Mouse (Mus musculus) gastrocnemius, adult 2 months (tissue): ENCODE results near the gene Ank3. TPM values are rescaled to one million over a fixed set of nuclear protein-coding genes. Genes with fewer than 3 reads are reported as not detected.
A peak's percentile ranks its signal among the peaks of the same experiment; 100 is the strongest.

Source experiments
- DNase-seq: peaks from one replicate; pipeline ENCODE4 v3.0.0; 2022
- H3K27ac ChIP-seq: fragments of 200-600 bp; 2 replicates; pipeline ENCODE4 v1.8.1; 2022; ENCODE audit warnings: mild to moderate bottlenecking
- H3K4me3 ChIP-seq: fragments of 200-600 bp; 2 replicates; pipeline ENCODE4 v1.8.1; 2022; ENCODE audit warnings: mild to moderate bottlenecking, moderate library complexity
- CTCF ChIP-seq: fragments of 200-600 bp; IDR thresholded peaks from 2 replicates; pipeline ENCODE4 v1.8.1; 2022; ENCODE audit warnings: antibody characterized with exemption, mild to moderate bottlenecking, moderate library complexity
- intact Hi-C: fragments of 180-260 bp; cut with DNase I; formaldehyde crosslinking; loops from one replicate; pipeline ENCODE4 v1.15.1; 2025
- total RNA-seq, 2 experiments: library from RNA; stranded (reverse); gene quantifications; 2 replicates each; pipeline ENCODE4 v1.2.3; 2021

The Ank3 gene
- total RNA-seq, 2 experiments from 2014 or later = 97.9 to 110 TPM

DNA sequence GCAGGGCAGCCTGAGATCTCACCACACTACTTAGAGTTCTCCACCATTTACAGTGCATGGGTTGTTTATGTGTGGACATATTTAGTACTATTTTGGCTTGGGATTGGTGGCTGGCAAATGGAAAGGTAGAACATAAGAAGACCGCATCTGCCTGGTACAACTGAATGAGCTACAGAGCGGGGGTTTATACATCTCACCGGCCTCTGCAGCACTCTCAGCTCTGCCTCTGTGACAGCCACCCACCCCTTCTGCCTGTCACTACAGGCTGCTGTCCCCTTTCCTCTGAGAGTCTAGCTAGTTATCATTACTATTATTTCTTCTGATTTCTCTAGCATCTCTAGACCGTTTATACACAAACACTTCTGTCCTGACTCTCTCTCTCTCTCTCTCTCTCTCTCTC, 325.6 kb downstream of the Ank3 start:
- intact Hi-C loops = no loop called here
- no peak for TF ChIP-seq CTCF

DNA sequence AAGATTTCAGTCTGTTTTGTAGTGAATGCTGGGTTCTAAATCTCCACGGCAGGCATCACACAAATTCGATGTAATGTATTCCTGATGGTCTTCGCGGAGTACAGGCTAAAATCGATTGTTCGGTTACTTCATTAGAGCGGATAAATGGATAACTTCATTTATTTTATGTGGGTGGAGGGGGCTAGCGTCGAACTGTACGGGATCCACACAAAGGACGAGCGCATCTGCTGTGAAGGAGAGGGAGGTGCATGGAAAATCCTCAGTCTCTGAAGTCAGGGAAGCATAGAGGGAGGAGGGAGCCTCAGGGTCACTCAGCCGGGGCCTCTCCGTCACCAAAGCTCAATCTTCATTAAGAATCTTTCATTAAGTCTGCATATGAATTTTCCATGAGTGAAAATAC, 326.5 kb downstream of the Ank3 start:
- TF ChIP-seq CTCF = no peak
- Histone ChIP-seq H3K27ac (no peak overlapping the region), H3K4me3 (no peak overlapping the region)
- intact Hi-C loops = no loop called here
- no peak for DNase-seq

More for the DNA sequence above, 325.6 kb downstream of the Ank3 start:
- Histone ChIP-seq H3K4me3 (no peak overlapping the region), H3K27ac (no peak overlapping the region)
- no peak for DNase-seq

DNA sequence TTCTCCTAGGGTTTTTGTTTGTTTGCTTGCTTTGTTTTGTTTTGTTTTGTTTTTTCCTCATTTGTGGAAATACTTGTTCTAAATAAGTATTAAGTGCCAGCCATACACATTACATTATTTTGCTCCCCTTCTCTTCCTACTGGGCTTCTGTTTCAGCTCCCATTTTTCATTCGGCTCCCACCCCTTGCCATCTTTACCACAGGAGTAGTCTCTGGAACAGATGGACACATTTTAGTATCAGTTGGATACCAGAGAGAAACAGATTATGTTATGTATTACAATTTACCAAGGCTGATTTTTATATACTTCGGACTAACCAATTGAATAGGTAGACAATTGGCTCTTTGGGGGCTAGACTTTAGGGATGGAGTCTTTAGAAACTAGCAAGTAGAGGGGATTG, 327.7 kb downstream of the Ank3 start:
- no peak for TF ChIP-seq CTCF
- no peak for DNase-seq
- H3K4me3 ChIP-seq = no peak overlapping the region
- intact Hi-C loops = no loop called here
- H3K27ac ChIP-seq = no peak overlapping the region

DNA sequence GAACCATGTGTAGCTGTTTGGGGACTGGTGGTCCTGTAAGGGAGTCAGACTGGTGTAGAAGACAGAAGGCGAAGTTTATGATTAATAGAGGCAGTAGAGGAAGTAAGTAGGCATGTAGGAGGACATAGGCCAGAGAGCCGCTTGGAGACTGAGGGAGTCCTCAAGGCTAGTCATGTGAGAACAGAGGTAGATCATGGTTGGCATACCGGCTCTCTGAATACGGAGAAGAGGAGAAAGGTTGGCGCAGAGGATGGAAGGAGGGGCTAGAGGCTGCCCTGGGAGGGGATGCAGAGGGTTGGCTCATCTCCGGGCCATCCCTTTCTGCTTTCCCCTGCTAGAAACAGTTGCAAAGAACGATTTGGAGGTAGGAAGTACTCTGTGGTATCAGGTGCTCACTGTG, 328.2 kb downstream of the Ank3 start:
- Histone ChIP-seq H3K27ac (no peak overlapping the region), H3K4me3 (no peak overlapping the region)
- intact Hi-C loops = no loop called here
- no peak for DNase-seq
- TF ChIP-seq CTCF = no peak

DNA sequence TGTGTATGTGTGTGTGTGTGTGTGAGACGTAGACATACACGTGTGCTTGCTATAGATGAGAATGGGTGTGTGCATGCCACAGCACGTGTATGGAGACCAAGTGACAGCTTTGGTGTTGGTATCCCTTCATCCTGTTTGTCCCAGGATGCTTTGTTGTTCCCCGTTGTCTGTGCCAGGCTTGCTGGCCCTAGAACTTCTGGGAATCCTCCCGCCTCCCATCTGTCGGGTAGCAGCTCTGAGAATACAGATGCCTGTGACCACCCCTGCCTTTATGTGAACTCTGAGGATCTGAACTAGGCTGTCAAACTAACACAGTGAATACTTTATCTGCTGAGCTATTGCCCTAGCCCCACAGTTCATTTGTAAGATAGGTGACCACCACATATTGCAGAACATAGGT, 330.3 kb downstream of the Ank3 start:
- Histone ChIP-seq H3K4me3 (no peak overlapping the region), H3K27ac (no peak overlapping the region)
- DNase-seq = no peak
- no peak for TF ChIP-seq CTCF
- intact Hi-C loops = no loop called here

DNA sequence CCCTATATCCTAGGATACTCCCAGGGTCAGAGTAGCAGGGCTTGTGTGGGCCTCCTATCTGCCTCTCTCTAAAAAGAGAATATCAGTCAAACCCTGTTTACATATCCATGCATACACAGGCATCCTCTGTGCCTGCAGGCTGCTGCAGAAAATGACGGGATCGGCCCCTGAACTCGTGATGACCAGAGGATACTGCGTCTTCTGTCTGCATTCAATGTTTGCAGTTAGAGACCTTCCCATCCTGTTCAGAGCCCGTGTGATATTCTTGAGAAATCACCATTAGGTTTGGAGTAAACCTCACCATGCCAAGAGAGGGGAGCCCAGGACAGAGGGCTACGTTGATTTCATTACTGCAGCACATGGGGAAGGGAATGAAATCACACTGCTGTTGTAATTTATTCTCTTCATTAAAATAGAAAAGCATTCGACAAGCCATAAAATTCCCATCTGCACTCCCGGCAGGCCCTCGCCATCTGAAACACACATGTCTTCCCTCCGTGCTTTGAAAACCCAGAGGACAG, 331.8 kb downstream of the Ank3 start:
- DNase-seq = no peak
- no peak for TF ChIP-seq CTCF
- Histone ChIP-seq H3K27ac (no peak overlapping the region), H3K4me3 (no peak overlapping the region)
- intact Hi-C loops = no loop called here

DNA sequence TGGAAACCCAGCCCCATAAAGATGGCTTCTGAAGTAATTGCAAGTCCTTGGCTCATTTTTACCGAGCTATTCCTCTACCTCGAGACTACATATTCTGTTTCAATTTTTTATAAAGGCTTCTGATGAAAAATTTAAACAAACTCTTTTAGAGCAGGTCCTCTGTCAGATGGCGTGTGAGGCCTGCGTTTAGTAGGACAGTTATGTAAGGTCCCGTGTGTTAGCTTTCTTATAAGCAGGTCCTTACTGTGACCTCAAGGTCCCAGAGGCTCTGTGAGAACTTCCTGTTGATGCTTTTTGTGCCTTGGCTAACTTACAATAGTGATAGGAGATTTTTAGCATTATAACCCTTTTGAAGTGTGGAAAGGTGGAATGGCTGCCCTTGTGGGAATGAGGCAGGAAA, 332.8 kb downstream of the Ank3 start:
- intact Hi-C loops = no loop called here
- no peak for DNase-seq
- Histone ChIP-seq H3K4me3 (no peak overlapping the region), H3K27ac (no peak overlapping the region)
- no peak for TF ChIP-seq CTCF

DNA sequence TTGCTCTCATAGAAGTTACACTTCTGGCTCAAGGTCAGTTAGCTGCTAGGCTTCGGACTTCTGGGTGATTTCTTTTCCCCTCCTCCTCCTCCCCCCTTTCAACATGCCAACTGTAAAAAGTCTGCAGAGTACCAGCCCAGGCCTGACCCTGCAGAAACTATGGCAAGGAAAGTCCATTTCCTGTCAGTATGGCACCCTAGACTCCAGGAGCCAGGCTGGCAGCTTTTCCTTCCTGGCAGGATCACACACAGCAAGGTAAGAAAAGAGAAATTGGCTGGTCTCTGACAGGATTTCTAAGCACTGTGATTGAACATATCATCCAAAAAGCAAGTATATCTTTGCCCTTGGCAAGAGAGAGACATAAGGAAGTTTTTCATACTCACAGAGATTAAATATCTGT, 333.3 kb downstream of the Ank3 start:
- no peak for TF ChIP-seq CTCF
- no peak for DNase-seq
- Histone ChIP-seq H3K27ac (no peak overlapping the region), H3K4me3 (no peak overlapping the region)
- intact Hi-C loops = no loop called here

DNA sequence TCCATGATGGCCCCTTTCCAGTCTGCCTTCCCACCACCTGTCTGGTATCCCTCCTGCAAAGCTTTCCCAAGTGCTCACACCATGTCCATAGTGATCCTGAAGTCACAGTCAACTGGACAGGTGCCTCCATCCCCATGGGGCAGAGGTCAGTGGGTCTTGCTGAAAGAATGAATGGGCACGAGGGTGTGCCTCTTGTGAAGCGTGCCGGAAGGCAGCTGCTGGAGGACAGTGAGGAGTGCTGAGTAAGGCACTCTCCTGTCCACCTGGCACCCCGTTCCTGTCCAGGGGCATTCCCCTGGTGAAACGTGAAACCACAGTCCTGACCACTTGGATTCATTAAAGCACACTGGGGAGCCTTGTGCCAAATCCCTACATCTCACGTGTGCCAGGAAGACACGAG, 337.7 kb downstream of the Ank3 start:
- intact Hi-C loops = no loop called here
- Histone ChIP-seq H3K4me3 (no peak overlapping the region), H3K27ac (no peak overlapping the region)

DNA sequence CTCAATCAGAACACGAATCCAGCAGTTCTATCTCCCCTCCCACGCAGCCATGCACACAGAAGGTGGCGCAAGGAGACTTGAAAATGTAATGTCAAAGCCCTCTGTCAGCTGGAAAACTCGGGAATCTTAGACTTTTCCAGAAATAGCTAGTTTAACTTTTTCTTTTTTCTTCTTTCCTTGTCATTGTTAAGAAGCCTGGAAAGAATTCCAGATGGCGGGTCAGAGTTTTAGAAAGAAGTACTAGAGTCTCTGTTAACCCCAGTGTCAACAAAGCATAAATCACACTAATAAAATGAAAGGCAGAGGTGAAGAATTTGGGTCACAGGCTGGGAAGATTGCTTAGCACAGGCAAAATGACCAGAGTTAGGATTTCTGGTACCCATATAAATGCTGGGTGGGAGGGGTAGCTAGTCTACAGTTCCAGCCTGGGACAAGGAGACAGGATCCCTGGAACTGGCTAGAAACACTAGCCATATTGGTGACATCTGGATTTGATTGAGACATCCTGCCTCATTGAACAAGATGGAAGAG, 340.2 kb downstream of the Ank3 start:
- Histone ChIP-seq H3K27ac (peak overlapping the region; percentile 28; the same call in 1 of the 2 replicates), H3K4me3 (peak overlapping the region; percentile 32; the same call in 1 of the 2 replicates)
- intact Hi-C loops = no loop called here
- no peak for DNase-seq
- peak; percentile 39 for TF ChIP-seq CTCF

More for the DNA sequence above, 337.7 kb downstream of the Ank3 start:
- peak; percentile 19 for DNase-seq
- no peak for TF ChIP-seq CTCF

DNA sequence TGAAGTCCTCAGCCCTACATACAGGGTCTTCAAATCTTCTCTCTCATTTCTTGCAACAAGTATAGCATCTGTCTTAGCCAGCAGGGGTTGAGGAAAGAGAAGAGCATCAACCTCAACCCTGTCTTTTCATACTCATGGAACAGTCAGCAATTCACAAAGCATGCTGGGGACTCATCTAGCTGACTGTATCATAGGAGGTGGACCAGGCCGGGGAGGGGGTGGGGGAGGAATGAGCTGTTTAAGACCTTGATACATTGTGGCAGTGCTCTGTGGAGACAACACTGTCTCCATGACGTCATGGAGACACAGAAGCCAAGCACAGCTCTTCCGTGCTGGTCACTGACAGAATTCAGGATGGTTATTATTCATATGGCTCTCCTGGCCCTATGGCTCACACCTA, 344.0 kb downstream of the Ank3 start:
- Histone ChIP-seq H3K27ac (no peak overlapping the region), H3K4me3 (no peak overlapping the region)
- intact Hi-C loops = no loop called here
- no peak for TF ChIP-seq CTCF
- no peak for DNase-seq

DNA sequence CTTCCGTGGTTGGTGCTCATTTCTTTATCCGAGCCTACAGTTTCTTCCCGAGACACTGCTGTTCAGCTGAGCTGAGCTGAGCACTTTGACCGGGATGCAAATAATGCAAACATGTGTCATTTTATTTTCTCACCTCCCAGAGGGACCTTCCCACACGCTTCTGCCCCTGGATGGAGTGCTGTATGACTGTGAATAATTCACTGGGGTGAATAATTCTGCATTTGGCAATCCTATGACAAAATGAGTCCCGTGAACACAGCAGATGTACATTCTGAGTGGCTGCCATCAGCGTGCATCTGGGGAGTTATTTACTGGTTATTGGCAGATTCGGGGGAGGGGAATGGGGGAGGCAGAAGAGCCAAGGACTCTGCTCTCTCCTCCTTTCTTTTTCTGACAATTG, 345.6 kb downstream of the Ank3 start:
- no peak for DNase-seq
- no peak overlapping the region for H3K4me3 ChIP-seq
- intact Hi-C loops = no loop called here
- TF ChIP-seq CTCF = no peak
- no peak overlapping the region for H3K27ac ChIP-seq

DNA sequence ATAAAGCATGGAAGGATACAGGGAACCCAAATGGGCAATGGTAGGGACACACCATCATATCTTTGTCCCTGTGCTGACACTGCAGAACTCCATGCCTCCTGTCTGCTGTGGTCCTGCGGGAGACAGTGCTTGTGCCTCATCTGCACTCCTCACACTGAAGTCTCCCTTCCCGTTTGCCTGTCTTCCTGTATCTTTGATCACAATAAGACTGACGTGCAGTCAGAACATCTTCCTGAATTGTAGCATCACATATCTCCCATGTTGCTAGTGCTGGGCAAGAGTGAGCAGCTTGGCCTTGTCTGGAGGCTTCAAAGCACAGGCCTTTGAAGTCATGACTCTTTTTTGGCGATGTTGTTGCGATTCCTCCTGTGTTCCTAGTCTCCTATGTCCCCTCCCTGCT, 346.3 kb downstream of the Ank3 start:
- no peak for TF ChIP-seq CTCF
- intact Hi-C loops = no loop called here
- DNase-seq = no peak
- H3K4me3 ChIP-seq = no peak overlapping the region
- H3K27ac ChIP-seq = no peak overlapping the region

DNA sequence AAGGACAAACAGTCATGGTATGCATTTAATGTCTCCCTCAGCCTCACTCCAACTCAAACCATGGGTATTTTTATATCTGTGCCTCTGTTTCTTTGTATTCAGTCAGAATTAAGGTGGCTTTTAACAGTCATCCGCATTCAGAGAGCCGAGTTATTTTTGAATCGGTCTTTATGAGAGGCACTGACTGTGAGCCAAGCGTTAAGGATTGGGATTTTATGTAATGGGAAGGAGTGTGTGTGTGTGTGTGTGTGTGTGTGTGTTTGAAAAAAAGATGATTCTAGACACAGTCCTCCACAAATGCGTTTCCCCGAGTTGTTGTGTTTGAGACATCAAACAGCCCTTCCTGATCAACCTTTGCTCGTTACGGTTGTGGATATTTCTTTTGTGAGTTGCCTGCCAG, 347.7 kb downstream of the Ank3 start:
- intact Hi-C loops = no loop called here
- no peak for DNase-seq
- Histone ChIP-seq H3K27ac (no peak overlapping the region), H3K4me3 (no peak overlapping the region)
- no peak for TF ChIP-seq CTCF
